Mouse (Mus musculus) midbrain, embryonic 10.5 days (tissue): ENCODE data around the gene Jund. TPM values are rescaled to one million over a fixed set of nuclear protein-coding genes. Genes with fewer than 3 reads are reported as not detected.

ENCODE experiments used
- DNase-seq: peaks from one replicate; pipeline ENCODE4 v3.0.0-alpha.2; 2017; ENCODE audit warnings: low spot score
- H3K27ac ChIP-seq: fragments of 300-500 bp; sonication (generic); replicated peaks from 2 replicates; pipeline ENCODE4 v1.5.1; 2016; ENCODE audit warnings: mild to moderate bottlenecking
- H3K27me3 ChIP-seq: fragments of 300-500 bp; sonication (generic); 2 replicates; pipeline ENCODE4 v1.6.1; 2016; ENCODE audit warnings: low read depth, mild to moderate bottlenecking; ENCODE audit not compliant: poor library complexity, severe bottlenecking
- H3K36me3 ChIP-seq: fragments of 300-500 bp; sonication (generic); 2 replicates; pipeline ENCODE4 v1.6.1; 2016; ENCODE audit warnings: mild to moderate bottlenecking, moderate library complexity
- H3K4me1 ChIP-seq: fragments of 300-500 bp; sonication (generic); 2 replicates; pipeline ENCODE4 v1.6.1; 2016
- H3K4me3 ChIP-seq: fragments of 300-500 bp; sonication (generic); 2 replicates; pipeline ENCODE4 v1.5.1; 2016; ENCODE audit warnings: mild to moderate bottlenecking, moderate library complexity
- H3K9me3 ChIP-seq: fragments of 300-500 bp; sonication (generic); replicated peaks from 2 replicates; pipeline ENCODE4 v1.6.1; 2016; ENCODE audit warnings: mild to moderate bottlenecking
- WGBS: fragments of 180-500 bp; shearing (Covaris S2); methylation state at CpG from one replicate; pipeline ENCODE4 v1.1.7; 2016; 5-methylcytosine and 5-hydroxymethylcytosine counted together
- polyA plus RNA-seq: library from polyadenylated mRNA; unstranded; fragments of >200 nt; fragmentation: Nextera tagmentation; extraction: Ambion mirVana; gene quantifications from 2 replicates; pipeline ENCODE4 v1.2.1, GENCODE M21; 2016

Gene Jund
- polyA plus RNA-seq, 1 experiment from 2014 or later, result 62.5 TPM

GRCm38 (mm10) chr8:70724216-70724615, 25.5 kb downstream of the Jund start:
- DNase-seq, result no peak
- Histone ChIP-seq H3K9me3 (no peaks in the 10 kb centered on the region), H3K4me3 (no peak overlapping the region), H3K27me3 (peaks cover 44% of the 10 kb centered on the region), H3K27ac (0 out of 2 replicates have a peak overlapping the region, but pooled peaks have one; percentile 28), H3K4me1 (peaks cover 8% of the 10 kb centered on the region), H3K36me3 (no peaks in the 10 kb centered on the region)
- WGBS, result 84% methylated on average over 12 of the region's 12 CpGs

GRCm38 (mm10) chr8:70725792-70726447, 27.2 kb downstream of the Jund start:
- H3K4me3 ChIP-seq, result no peak overlapping the region
- peaks cover 56% of the 10 kb centered on the region for H3K27me3 ChIP-seq
- peaks cover 14% of the 10 kb centered on the region for H3K4me1 ChIP-seq
- WGBS, result 29% methylated on average over 14 of the region's 14 CpGs
- H3K9me3 ChIP-seq, result no peaks in the 10 kb centered on the region
- no peak overlapping the region for H3K27ac ChIP-seq
- H3K36me3 ChIP-seq, result no peaks in the 10 kb centered on the region
- no peak for DNase-seq

- Histone ChIP-seq H3K27me3 (peaks cover 60% of the 10 kb centered on the region), H3K27ac (no peak overlapping the region)
These were observed 28.0 kb downstream of the Jund start for GRCm38 (mm10) chr8:70726721-70727120.

GRCm38 (mm10) chr8:70729808-70730475, 31.2 kb downstream of the Jund start:
- Histone ChIP-seq H3K4me1 (peaks cover 11% of the 10 kb centered on the region), H3K27me3 (peaks cover 79% of the 10 kb centered on the region), H3K9me3 (no peaks in the 10 kb centered on the region), H3K4me3 (peak overlapping the region; percentile 43), H3K36me3 (no peaks in the 10 kb centered on the region), H3K27ac (peak overlapping the region; percentile 49; the same call in 1 of the 2 replicates)
- WGBS, result 5% methylated on average over 34 of the region's 34 CpGs
- DNase-seq, result no peak

More at GRCm38 (mm10) chr8:70726721-70727120, 28.0 kb downstream of the Jund start:
- Histone ChIP-seq H3K9me3 (no peaks in the 10 kb centered on the region), H3K4me3 (no peak overlapping the region), H3K36me3 (no peaks in the 10 kb centered on the region), H3K4me1 (peaks cover 14% of the 10 kb centered on the region)
- WGBS, result 51% methylated on average over 11 of the region's 11 CpGs
- DNase-seq, result no peak

GRCm38 (mm10) chr8:70730956-70731355, 32.2 kb downstream of the Jund start:
- no peaks in the 10 kb centered on the region for H3K36me3 ChIP-seq
- WGBS, result 87% methylated on average over 4 of the region's 4 CpGs
- H3K9me3 ChIP-seq, result no peaks in the 10 kb centered on the region
- no peak overlapping the region for H3K4me3 ChIP-seq
- H3K27ac ChIP-seq, result no peak overlapping the region
- peaks cover 76% of the 10 kb centered on the region for H3K27me3 ChIP-seq
- no peak for DNase-seq
- peaks cover 11% of the 10 kb centered on the region for H3K4me1 ChIP-seq

GRCm38 (mm10) chr8:70737705-70738104, 39.0 kb downstream of the Jund start:
- no peaks in the 10 kb centered on the region for H3K9me3 ChIP-seq
- H3K27me3 ChIP-seq, result peaks cover 51% of the 10 kb centered on the region
- peaks cover 2% of the 10 kb centered on the region for H3K4me1 ChIP-seq
- H3K36me3 ChIP-seq, result no peaks in the 10 kb centered on the region
- WGBS, result 70% methylated on average over 5 of the region's 5 CpGs
- no peak for DNase-seq
- no peak overlapping the region for H3K27ac ChIP-seq
- no peak overlapping the region for H3K4me3 ChIP-seq

- H3K9me3 ChIP-seq, result no peaks in the 10 kb centered on the region
- no peaks in the 10 kb centered on the region for H3K36me3 ChIP-seq
- WGBS, result 86% methylated on average over 3 of the region's 3 CpGs
- peaks cover 7% of the 10 kb centered on the region for H3K4me1 ChIP-seq
- no peak for DNase-seq
- peaks cover 51% of the 10 kb centered on the region for H3K27me3 ChIP-seq
- H3K4me3 ChIP-seq, result no peak overlapping the region
- H3K27ac ChIP-seq, result no peak overlapping the region
These were observed 39.5 kb downstream of the Jund start for GRCm38 (mm10) chr8:70738211-70738610.

- H3K4me3 ChIP-seq, result no peak overlapping the region
- H3K27me3 ChIP-seq, result peaks cover 80% of the 10 kb centered on the region
- H3K9me3 ChIP-seq, result no peaks in the 10 kb centered on the region
- DNase-seq, result no peak
- H3K36me3 ChIP-seq, result no peaks in the 10 kb centered on the region
- H3K4me1 ChIP-seq, result peaks cover 20% of the 10 kb centered on the region
- 76% methylated on average over 5 of the region's 5 CpGs for WGBS
- no peak overlapping the region for H3K27ac ChIP-seq
These were observed 42.9 kb downstream of the Jund start for GRCm38 (mm10) chr8:70741661-70742060.

- Histone ChIP-seq H3K4me1 (peaks cover 20% of the 10 kb centered on the region), H3K27ac (no peak overlapping the region), H3K36me3 (no peaks in the 10 kb centered on the region), H3K4me3 (no peak overlapping the region), H3K27me3 (peaks cover 82% of the 10 kb centered on the region), H3K9me3 (no peaks in the 10 kb centered on the region)
- 82% methylated on average over 11 of the region's 11 CpGs for WGBS
- no peak for DNase-seq
These were observed 43.4 kb downstream of the Jund start for GRCm38 (mm10) chr8:70742176-70742575.

- DNase-seq, result peak; percentile 41
- Histone ChIP-seq H3K4me1 (peaks cover 20% of the 10 kb centered on the region), H3K27me3 (peaks cover 82% of the 10 kb centered on the region), H3K9me3 (no peaks in the 10 kb centered on the region), H3K4me3 (peak overlapping the region; percentile 50), H3K36me3 (no peaks in the 10 kb centered on the region), H3K27ac (peak overlapping the region; percentile 73)
- WGBS, result 1% methylated on average over 38 of the region's 38 CpGs
These were observed 44.4 kb downstream of the Jund start for GRCm38 (mm10) chr8:70742981-70743655.

GRCm38 (mm10) chr8:70743656-70744590, 45.2 kb downstream of the Jund start:
- Histone ChIP-seq H3K4me3 (peak overlapping the region; percentile 50), H3K9me3 (no peaks in the 10 kb centered on the region), H3K36me3 (no peaks in the 10 kb centered on the region), H3K4me1 (peaks cover 20% of the 10 kb centered on the region), H3K27me3 (peaks cover 90% of the 10 kb centered on the region), H3K27ac (peak overlapping the region; percentile 73)
- DNase-seq, result peak; percentile 58
- 4% methylated on average over 48 of the region's 48 CpGs for WGBS

- Histone ChIP-seq H3K27me3 (peaks cover 96% of the 10 kb centered on the region), H3K4me3 (no peak overlapping the region), H3K4me1 (peaks cover 20% of the 10 kb centered on the region), H3K27ac (no peak overlapping the region), H3K36me3 (no peaks in the 10 kb centered on the region), H3K9me3 (no peaks in the 10 kb centered on the region)
- no peak for DNase-seq
- WGBS, result 55% methylated on average over 11 of the region's 11 CpGs
These were observed 46.1 kb downstream of the Jund start for GRCm38 (mm10) chr8:70744806-70745205.
